Mouse (Mus musculus): Measurements from ENCODE around the gene Abr.

GRCm38 (mm10) chr11:76548153-76548721 lies 73.9 kb downstream of the Abr start:
- TF ChIP-seq CTCF (IDR thresholded peaks at IDR 0.05; ENCODE audit: borderline replicate concordance, insufficient read depth, low read depth, low read length) (no peak), POLR2A (IDR thresholded peaks at IDR 0.05; ENCODE audit: borderline replicate concordance, insufficient read depth, low read length) (no peak)

Measured in cerebellum, adult 2 months (tissue).